Mouse (Mus musculus) spleen, adult 18-20 months (tissue): ENCODE data around the gene Sae1.

Experiments used
- DNase-seq, 2 experiments: peaks; one replicate each; pipeline ENCODE4 v3.0.0; 2022; ENCODE audit warnings: mixed read lengths in 2 of 2

The Sae1 gene

GRCm38 (mm10) chr7:16387160-16388041 lies at the start of gene Sae1:
Gene Sae1 (minus strand): TSS chr7:16387806.
- peak; percentile 88 to 94 for DNase-seq

- no peak for DNase-seq
These were observed 47.5 kb upstream of the Sae1 start for GRCm38 (mm10) chr7:16435088-16435487.

- no peak for DNase-seq
These were observed 45.9 kb upstream of the Sae1 start for GRCm38 (mm10) chr7:16433352-16433971.

- peak; percentile 63 to 79 for DNase-seq
These were observed 38.6 kb upstream of the Sae1 start for GRCm38 (mm10) chr7:16426129-16426729.

DNA sequence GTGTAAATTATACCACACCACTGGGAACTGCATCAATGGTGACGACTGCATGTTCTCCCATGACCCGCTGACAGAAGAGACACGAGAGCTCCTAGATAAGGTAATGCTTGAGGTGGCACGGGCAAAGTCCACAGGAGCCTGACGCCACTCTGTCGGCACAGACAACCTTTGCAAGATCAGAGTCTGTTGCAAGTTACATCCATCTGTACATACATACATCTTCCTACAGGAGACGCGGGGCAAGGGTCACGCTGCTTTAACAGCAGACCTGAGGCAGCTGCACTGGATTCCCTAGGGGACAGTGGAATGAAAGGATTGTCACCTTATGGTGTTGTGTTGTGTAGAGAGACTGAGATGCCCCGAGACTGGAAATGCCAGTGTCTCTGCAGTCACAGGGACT lies 38.1 kb upstream of the Sae1 start:
- DNase-seq, result no peak

DNA sequence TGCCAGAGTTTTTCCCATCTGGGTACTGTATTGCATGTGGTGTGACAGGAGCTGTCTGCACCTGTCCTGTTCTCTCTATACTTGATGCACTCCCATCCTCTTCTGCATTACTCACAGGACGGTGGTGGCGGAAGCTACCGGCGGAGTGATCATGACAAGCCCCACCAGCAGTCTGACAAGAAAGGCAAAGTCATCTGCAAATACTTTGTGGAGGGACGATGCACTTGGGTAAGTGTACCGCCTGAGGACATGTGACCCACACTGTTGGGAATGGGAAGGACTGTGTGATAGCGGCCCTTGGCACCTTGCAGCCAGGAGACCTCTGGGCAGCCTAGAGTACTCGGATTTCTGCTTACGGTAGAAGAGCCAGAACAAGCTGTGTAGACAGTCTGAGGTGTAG lies 36.1 kb upstream of the Sae1 start:
- no peak for DNase-seq

- DNase-seq, result no peak
These were observed 34.7 kb upstream of the Sae1 start for GRCm38 (mm10) chr7:16422222-16422856.

DNA sequence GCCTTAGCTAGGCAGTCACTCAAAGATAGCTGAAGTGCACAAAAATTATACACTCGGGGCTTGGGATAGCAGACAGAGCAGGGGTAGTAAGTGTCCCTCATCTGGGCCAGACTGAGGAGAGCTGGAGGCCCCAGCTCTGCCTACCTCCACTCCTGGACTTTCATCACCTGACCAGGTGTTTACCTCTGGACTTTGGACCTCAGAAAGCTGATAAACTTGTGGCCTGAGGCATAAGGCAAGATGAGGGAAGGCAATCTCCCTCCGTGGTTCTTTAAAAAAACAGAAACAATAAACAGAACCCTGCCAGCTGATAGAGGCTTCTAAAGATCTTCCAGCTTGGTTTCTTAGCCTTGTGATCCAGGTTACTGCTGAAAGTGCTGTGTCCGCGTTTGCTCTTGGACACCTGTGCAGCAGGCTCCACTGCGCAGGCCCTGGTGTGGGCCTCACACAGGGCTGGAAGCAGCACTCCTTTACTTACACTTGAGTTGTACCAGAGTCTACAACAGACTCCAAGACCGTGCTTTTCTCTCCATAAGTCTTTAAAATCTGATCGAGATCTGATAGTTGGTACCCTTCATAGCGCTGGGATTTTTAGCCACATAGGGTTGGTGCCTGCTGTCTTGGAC lies 33.0 kb upstream of the Sae1 start:
- DNase-seq, result no peak

DNA sequence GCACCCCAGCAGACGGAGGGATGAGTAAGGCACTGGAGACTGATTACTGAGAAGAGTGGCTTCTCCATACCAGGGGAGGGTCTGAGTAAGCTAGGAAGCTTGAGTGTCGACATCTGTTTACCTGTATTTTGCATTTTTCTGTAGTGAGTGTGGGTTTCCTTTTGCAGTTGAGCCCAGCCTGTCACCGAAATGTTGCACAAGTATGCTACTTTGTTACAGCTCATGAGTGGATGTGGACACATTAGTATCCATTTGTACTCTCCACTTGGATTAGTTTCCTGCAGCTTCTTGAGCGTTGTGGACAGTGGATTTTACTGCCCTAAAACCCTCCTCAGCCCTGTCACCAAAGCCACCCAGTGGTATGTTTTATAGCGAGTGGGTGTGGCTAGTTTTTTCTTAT lies 31.1 kb upstream of the Sae1 start:
- DNase-seq, result no peak

- no peak for DNase-seq
These were observed 29.6 kb upstream of the Sae1 start for GRCm38 (mm10) chr7:16417141-16417771.

DNA sequence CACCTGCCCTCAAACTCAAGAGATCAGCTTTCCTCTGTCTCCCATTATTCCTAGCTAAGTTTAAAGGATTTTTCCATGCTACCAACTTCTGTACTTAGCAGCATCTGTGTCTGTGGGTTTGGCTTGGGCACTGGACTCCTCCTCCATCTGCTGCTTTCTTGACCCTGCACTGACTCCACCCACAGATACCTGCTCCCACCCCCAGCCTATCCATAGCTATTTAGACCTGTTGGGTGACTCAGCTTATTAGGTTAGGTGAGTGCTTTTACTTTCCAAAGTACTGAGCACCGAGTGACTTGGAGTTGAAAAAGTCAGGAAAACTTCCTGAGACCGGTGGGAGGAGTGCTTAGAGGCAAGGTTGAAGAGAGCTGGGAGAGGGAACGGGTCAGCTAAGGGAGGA lies 27.8 kb upstream of the Sae1 start:
- DNase-seq, result no peak

- no peak for DNase-seq
These were observed 25.3 kb upstream of the Sae1 start for GRCm38 (mm10) chr7:16412930-16413329.

DNA sequence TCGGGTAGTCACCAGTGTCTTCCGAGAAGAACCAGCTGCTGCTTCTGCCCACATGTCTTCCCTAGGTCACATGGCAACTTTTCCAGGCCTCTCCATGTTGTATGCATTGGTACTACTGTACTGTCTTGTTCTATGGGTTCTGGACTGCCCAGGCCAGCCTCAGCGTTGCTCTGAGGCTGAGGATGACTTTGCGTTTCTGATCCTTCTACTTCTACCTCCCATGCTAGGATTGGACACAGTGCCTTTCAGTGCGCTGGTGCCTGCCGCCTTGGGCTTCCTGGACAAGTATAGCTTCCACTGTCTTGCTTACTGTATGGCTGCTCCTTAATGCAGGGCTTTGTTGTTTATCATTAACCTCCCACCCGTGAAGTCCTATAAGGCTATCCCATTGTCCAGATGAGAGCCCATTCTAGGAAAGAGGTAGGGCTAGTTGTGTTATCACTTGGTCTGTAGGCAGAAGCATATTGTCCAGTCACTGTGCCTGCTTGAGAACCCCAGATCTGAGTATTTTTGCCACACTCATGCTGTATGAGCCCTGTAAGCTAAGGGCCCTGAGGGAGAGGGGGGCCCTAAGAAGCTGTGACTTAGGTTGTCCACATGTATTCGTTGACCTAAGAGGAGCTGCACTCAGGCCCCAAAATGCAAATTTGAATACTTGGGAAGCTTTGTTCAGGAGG lies 24.8 kb upstream of the Sae1 start:
- no peak for DNase-seq

- no peak for DNase-seq
These were observed 23.5 kb upstream of the Sae1 start for GRCm38 (mm10) chr7:16411100-16411499.

GRCm38 (mm10) chr7:16406978-16407377 lies 19.4 kb upstream of the Sae1 start:
- DNase-seq, result no peak

GRCm38 (mm10) chr7:16405516-16406351 lies 18.1 kb upstream of the Sae1 start:
- DNase-seq, result peak; percentile 26 to 42

- DNase-seq, result peak in 1 of 2 experiments; percentile 35
These were observed 17.5 kb upstream of the Sae1 start for GRCm38 (mm10) chr7:16405073-16405455.

- no peak for DNase-seq
These were observed 16.9 kb upstream of the Sae1 start for GRCm38 (mm10) chr7:16404315-16405072.

- DNase-seq, result peak in 1 of 2 experiments; percentile 35
These were observed 15.7 kb upstream of the Sae1 start for GRCm38 (mm10) chr7:16402968-16403948.
